Mouse (Mus musculus): ENCODE results near the gene R3hcc1l. TPM values are rescaled to one million over a fixed set of nuclear protein-coding genes. Genes with fewer than 3 reads are reported as not detected.

R3hcc1l gene
- polyA plus RNA-seq, 2 experiments = 7.8 to 12.2 TPM

- DNase-seq (ENCODE audit: low read depth in 3 of 3, low spot score in 3 of 3) (no peak), ATAC-seq (ENCODE audit: insufficient read depth) (no peak)
- Histone ChIP-seq H3K4me2 (ENCODE audit: low read depth) (no peak overlapping the region), H3K27me3 (ENCODE audit: control insufficient read depth, insufficient read depth, low read length) (no peaks in the 10 kb centered on the region), H3K9ac (replicated peaks) (no peak overlapping the region), H3K9me3 (ENCODE audit: control insufficient read depth, low read length) (no peaks in the 10 kb centered on the region), H3K4me3 (ENCODE audit: insufficient read depth in 1 of 2, low read depth in 2 of 2, low read length in 2 of 2) (no peak overlapping the region), H3K36me3 (replicated peaks; ENCODE audit: control insufficient read depth, insufficient read depth, low read depth) (no peaks in the 10 kb centered on the region), H3K4me1 (replicated peaks; ENCODE audit: control insufficient read depth in 2 of 2, insufficient read depth in 2 of 2, low read length in 1 of 2) (no peaks in the 10 kb centered on the region), H3K27ac (no peak overlapping the region)
- WGBS (ENCODE audit: insufficient replicate concordance) = 54% methylated on average over 7 of the region's 7 CpGs
- TF ChIP-seq CTCF (IDR thresholded peaks at IDR 0.05; ENCODE audit: low read depth) (no peak), EP300 (IDR thresholded peaks at IDR 0.05; ENCODE audit: low read depth) (no peak)
These were observed 33.1 kb upstream of the R3hcc1l start for GRCm38 (mm10) chr19:42485443-42485842.

GRCm38 (mm10) chr19:42487261-42487660 is 31.3 kb upstream of the R3hcc1l start:
- ATAC-seq (ENCODE audit: insufficient read depth) (no peak), DNase-seq (ENCODE audit: low read depth in 3 of 3, low spot score in 3 of 3) (no peak)
- no peaks in the 10 kb centered on the region for H3K27me3 ChIP-seq (ENCODE audit: control insufficient read depth, insufficient read depth, low read length)
- TF ChIP-seq EP300 (IDR thresholded peaks at IDR 0.05; ENCODE audit: low read depth) (no peak), CTCF (IDR thresholded peaks at IDR 0.05; ENCODE audit: low read depth) (no peak)
- H3K9me3 ChIP-seq (ENCODE audit: control insufficient read depth, low read length) = no peaks in the 10 kb centered on the region
- H3K4me3 ChIP-seq (ENCODE audit: insufficient read depth in 1 of 2, low read depth in 2 of 2, low read length in 2 of 2) = no peak overlapping the region
- no peaks in the 10 kb centered on the region for H3K36me3 ChIP-seq (replicated peaks; ENCODE audit: control insufficient read depth, insufficient read depth, low read depth)
- no peak overlapping the region for H3K27ac ChIP-seq
- WGBS (ENCODE audit: insufficient replicate concordance) = 58% methylated on average over 3 of the region's 3 CpGs
- H3K4me2 ChIP-seq (ENCODE audit: low read depth) = no peak overlapping the region
- H3K9ac ChIP-seq (replicated peaks) = no peak overlapping the region
- no peaks in the 10 kb centered on the region for H3K4me1 ChIP-seq (replicated peaks; ENCODE audit: control insufficient read depth in 2 of 2, insufficient read depth in 2 of 2, low read length in 1 of 2)

GRCm38 (mm10) chr19:42493257-42493917 is 25.2 kb upstream of the R3hcc1l start:
- no peak overlapping the region for H3K4me3 ChIP-seq (ENCODE audit: insufficient read depth in 1 of 2, low read depth in 2 of 2, low read length in 2 of 2)
- ATAC-seq (ENCODE audit: insufficient read depth) (no peak), DNase-seq (ENCODE audit: low read depth in 3 of 3, low spot score in 3 of 3) (no peak)
- H3K4me2 ChIP-seq (ENCODE audit: low read depth) = no peak overlapping the region
- TF ChIP-seq CTCF (IDR thresholded peaks at IDR 0.05; ENCODE audit: low read depth) (no peak), EP300 (IDR thresholded peaks at IDR 0.05; ENCODE audit: low read depth) (no peak)
- H3K9ac ChIP-seq (replicated peaks) = no peak overlapping the region
- WGBS (ENCODE audit: insufficient replicate concordance) = 52% methylated on average over 5 of the region's 5 CpGs
- no peaks in the 10 kb centered on the region for H3K36me3 ChIP-seq (replicated peaks; ENCODE audit: control insufficient read depth, insufficient read depth, low read depth)
- H3K4me1 ChIP-seq (replicated peaks; ENCODE audit: control insufficient read depth in 2 of 2, insufficient read depth in 2 of 2, low read length in 1 of 2) = no peaks in the 10 kb centered on the region
- H3K27me3 ChIP-seq (ENCODE audit: control insufficient read depth, insufficient read depth, low read length) = no peaks in the 10 kb centered on the region
- H3K9me3 ChIP-seq (ENCODE audit: control insufficient read depth, low read length) = no peaks in the 10 kb centered on the region
- no peak overlapping the region for H3K27ac ChIP-seq

DNA sequence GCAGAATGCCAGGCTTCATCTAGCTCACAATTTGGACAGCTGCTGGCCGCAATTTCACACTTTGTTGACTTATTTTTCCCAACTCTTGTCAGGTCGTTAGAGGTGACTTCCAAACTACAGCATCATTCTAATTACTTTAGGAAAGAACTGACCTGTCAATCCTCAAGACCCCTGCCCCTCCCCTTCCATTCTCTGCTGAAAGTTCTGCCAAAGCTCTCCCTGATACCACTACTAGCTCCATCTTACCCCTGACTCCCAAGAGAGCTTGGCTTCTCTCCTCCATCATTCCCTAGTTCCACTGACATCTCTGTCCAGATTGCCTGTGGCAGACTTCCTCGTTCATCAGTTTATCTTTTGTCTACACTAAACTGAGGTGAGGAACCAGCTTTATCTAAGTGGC is 14.4 kb upstream of the R3hcc1l start:
- Histone ChIP-seq H3K36me3 (replicated peaks; ENCODE audit: control insufficient read depth, insufficient read depth, low read depth) (no peaks in the 10 kb centered on the region), H3K4me2 (ENCODE audit: low read depth) (no peak overlapping the region), H3K27ac (no peak overlapping the region), H3K4me1 (replicated peaks; ENCODE audit: control insufficient read depth in 2 of 2, insufficient read depth in 2 of 2, low read length in 1 of 2) (no peaks in the 10 kb centered on the region), H3K4me3 (ENCODE audit: insufficient read depth in 1 of 2, low read depth in 2 of 2, low read length in 2 of 2) (no peak overlapping the region), H3K9me3 (ENCODE audit: control insufficient read depth, low read length) (no peaks in the 10 kb centered on the region), H3K9ac (replicated peaks) (no peak overlapping the region), H3K27me3 (ENCODE audit: control insufficient read depth, insufficient read depth, low read length) (no peaks in the 10 kb centered on the region)
- 38% methylated on average over 3 of the region's 3 CpGs for WGBS (ENCODE audit: insufficient replicate concordance)
- TF ChIP-seq EP300 (IDR thresholded peaks at IDR 0.05; ENCODE audit: low read depth) = no peak
- DNase-seq (ENCODE audit: low read depth in 3 of 3, low spot score in 3 of 3) (no peak), ATAC-seq (ENCODE audit: insufficient read depth) (no peak)

- 68% methylated on average over 9 of the region's 9 CpGs for WGBS (ENCODE audit: insufficient replicate concordance)
- no peak for ATAC-seq (ENCODE audit: insufficient read depth)
- no peaks in the 10 kb centered on the region; a peak in 1 of 4 replicates for H3K4me1 ChIP-seq (replicated peaks; ENCODE audit: control insufficient read depth in 2 of 2, insufficient read depth in 2 of 2, low read length in 1 of 2)
- H3K9ac ChIP-seq (replicated peaks) = no peak overlapping the region
- no peaks in the 10 kb centered on the region for H3K36me3 ChIP-seq (replicated peaks; ENCODE audit: control insufficient read depth, insufficient read depth, low read depth)
- H3K4me2 ChIP-seq (ENCODE audit: low read depth) = no peak overlapping the region
- H3K27ac ChIP-seq = no peak overlapping the region
- no peak overlapping the region for H3K4me3 ChIP-seq (ENCODE audit: insufficient read depth in 1 of 2, low read depth in 2 of 2, low read length in 2 of 2)
- H3K9me3 ChIP-seq (ENCODE audit: control insufficient read depth, low read length) = no peaks in the 10 kb centered on the region
- no peaks in the 10 kb centered on the region for H3K27me3 ChIP-seq (ENCODE audit: control insufficient read depth, insufficient read depth, low read length)
- DNase-seq (ENCODE audit: low read depth in 3 of 3, low spot score in 3 of 3) = no peak
- TF ChIP-seq EP300 (IDR thresholded peaks at IDR 0.05; ENCODE audit: low read depth) (no peak), CTCF (IDR thresholded peaks at IDR 0.05; ENCODE audit: low read depth) (no peak)
These were observed 8.9 kb upstream of the R3hcc1l start for GRCm38 (mm10) chr19:42509625-42510024.

All from liver, embryonic 14.5 days (tissue).